Mouse (Mus musculus): ENCODE results near the gene Dazap2. TPM values are rescaled to one million over a fixed set of nuclear protein-coding genes. Genes with fewer than 3 reads are reported as not detected.

Dazap2 gene
- polyA plus RNA-seq, 1 experiment from 2014 or later = 254 TPM

DNA sequence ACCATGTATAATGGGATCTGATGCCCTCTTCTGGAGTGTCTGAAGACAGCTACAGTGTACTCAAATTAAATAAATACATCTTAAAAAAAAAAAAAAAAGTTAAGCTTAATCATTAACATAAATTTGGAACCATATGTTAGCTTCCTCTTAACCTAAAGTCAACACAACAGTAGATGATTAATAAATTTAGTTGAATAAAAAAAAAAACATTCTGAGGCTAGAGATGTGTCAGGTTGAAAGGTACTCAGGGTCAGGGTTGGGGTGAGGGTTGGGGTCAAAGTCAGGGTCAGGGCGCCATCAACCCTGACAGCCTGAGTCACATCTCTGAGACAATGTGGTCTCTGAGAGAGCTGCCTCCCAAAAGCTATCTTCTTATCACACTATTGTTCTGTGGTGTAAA lies 39.1 kb downstream of the Dazap2 start:
- Histone ChIP-seq H3K27ac (replicated peaks in 1 of 2; ENCODE audit: control insufficient read depth in 1 of 2, insufficient read depth in 1 of 2, low read depth in 2 of 2, low read length in 2 of 2) (no peak overlapping the region), H3K4me2 (ENCODE audit: low read length) (no peak overlapping the region), H3K4me1 (ENCODE audit: control insufficient read depth in 2 of 2, insufficient read depth in 2 of 2, low read length in 2 of 2) (no peaks in the 10 kb centered on the region; a peak in 2 of 4 replicates), H3K4me3 (ENCODE audit: control insufficient read depth in 1 of 2, insufficient read depth in 1 of 2, low read depth in 1 of 2, low read length in 2 of 2) (no peak overlapping the region), H3K9ac (ENCODE audit: low read length) (no peak overlapping the region), H3K36me3 (ENCODE audit: control insufficient read depth, insufficient read depth, low read length) (no peaks in the 10 kb centered on the region), H3K27me3 (ENCODE audit: control insufficient read depth, insufficient read depth, low read length) (no peaks in the 10 kb centered on the region), H3K9me3 (ENCODE audit: control insufficient read depth, low read length) (no peaks in the 10 kb centered on the region)
- ATAC-seq (ENCODE audit: insufficient number of reproducible peaks, insufficient read depth, low FRiP score, low read depth) = no peak
- 80% methylated on average over 1 of the region's 1 CpGs for WGBS

DNA sequence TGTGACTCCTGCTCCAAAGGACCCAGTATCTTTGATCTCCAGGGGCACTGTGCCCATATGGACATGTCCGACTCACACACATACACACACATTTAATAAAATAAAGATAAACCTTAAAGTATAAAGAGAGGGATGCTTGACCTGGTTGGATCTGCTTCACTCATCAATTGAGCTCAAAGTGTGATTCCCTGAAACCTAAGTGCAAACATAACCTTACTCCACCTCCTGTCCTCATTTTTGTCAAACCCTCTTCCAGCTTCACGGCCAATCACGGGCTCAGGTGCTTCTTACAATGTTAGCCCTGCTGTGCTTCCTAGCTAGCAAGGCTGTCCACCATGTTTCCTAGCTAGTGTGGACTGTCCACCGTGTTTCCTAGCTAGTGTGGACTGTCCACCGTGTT lies 40.1 kb downstream of the Dazap2 start:
- Histone ChIP-seq H3K9me3 (ENCODE audit: control insufficient read depth, low read length) (no peaks in the 10 kb centered on the region), H3K4me1 (ENCODE audit: control insufficient read depth in 2 of 2, insufficient read depth in 2 of 2, low read length in 2 of 2) (no peaks in the 10 kb centered on the region), H3K4me2 (ENCODE audit: low read length) (no peak overlapping the region), H3K27ac (replicated peaks in 1 of 2; ENCODE audit: control insufficient read depth in 1 of 2, insufficient read depth in 1 of 2, low read depth in 2 of 2, low read length in 2 of 2) (no peak overlapping the region), H3K27me3 (ENCODE audit: control insufficient read depth, insufficient read depth, low read length) (no peaks in the 10 kb centered on the region), H3K36me3 (ENCODE audit: control insufficient read depth, insufficient read depth, low read length) (no peaks in the 10 kb centered on the region), H3K9ac (ENCODE audit: low read length) (no peak overlapping the region), H3K4me3 (ENCODE audit: control insufficient read depth in 1 of 2, insufficient read depth in 1 of 2, low read depth in 1 of 2, low read length in 2 of 2) (no peak overlapping the region)
- ATAC-seq (ENCODE audit: insufficient number of reproducible peaks, insufficient read depth, low FRiP score, low read depth) = no peak
- 74% methylated on average over 5 of the region's 5 CpGs for WGBS

DNA sequence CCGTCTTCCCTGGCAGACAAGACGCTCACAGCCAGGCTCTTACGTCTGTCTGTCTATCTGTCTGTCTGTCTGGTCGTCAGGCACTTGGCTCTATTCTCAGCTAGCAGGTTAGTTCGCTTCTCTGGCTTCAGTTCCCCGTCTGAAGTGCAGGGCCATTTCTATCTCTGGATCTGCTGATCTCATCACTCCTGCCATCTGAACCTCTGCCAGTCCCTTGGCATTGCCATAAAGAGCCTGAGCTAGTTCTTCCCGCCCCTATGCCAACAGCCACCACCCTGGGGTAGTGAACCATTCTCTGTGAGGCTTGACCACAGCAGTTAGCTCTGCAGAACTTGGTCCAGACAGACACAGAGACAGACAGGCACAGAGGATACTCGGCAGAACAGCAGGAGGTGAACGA lies 45.2 kb downstream of the Dazap2 start:
- no peaks in the 10 kb centered on the region for H3K36me3 ChIP-seq (ENCODE audit: control insufficient read depth, insufficient read depth, low read length)
- ATAC-seq (ENCODE audit: insufficient number of reproducible peaks, insufficient read depth, low FRiP score, low read depth) = no peak
- no peaks in the 10 kb centered on the region for H3K27me3 ChIP-seq (ENCODE audit: control insufficient read depth, insufficient read depth, low read length)
- H3K4me2 ChIP-seq (ENCODE audit: low read length) = no peak overlapping the region
- no peak overlapping the region for H3K9ac ChIP-seq (ENCODE audit: low read length)
- 75% methylated on average over 9 of the region's 9 CpGs for WGBS
- H3K27ac ChIP-seq (replicated peaks in 1 of 2; ENCODE audit: control insufficient read depth in 1 of 2, insufficient read depth in 1 of 2, low read depth in 2 of 2, low read length in 2 of 2) = no peak overlapping the region
- no peaks in the 10 kb centered on the region for H3K9me3 ChIP-seq (ENCODE audit: control insufficient read depth, low read length)
- H3K4me1 ChIP-seq (ENCODE audit: control insufficient read depth in 2 of 2, insufficient read depth in 2 of 2, low read length in 2 of 2) = no peaks in the 10 kb centered on the region
- H3K4me3 ChIP-seq (ENCODE audit: control insufficient read depth in 1 of 2, insufficient read depth in 1 of 2, low read depth in 1 of 2, low read length in 2 of 2) = no peak overlapping the region

DNA sequence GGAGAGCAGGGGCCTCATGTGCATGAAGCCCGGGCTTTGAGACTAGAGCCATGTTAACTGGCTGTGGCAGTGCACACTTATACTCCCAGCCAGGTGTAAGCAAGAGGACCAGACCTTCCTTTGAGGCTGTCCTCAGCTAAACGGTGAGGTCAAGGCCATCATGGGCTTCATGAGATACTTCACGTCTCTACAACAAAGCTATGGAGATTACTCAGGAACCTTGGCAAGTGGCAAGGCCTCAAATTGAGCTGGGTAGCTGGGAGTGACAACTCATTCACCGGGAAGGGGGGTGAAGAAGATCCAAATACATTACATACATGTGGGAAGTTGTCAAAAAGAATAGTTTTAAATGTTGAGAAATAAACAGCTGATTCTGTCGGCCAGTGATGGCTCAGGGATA lies 45.7 kb downstream of the Dazap2 start:
- Histone ChIP-seq H3K4me1 (ENCODE audit: control insufficient read depth in 2 of 2, insufficient read depth in 2 of 2, low read length in 2 of 2) (0 out of 4 replicates have a peak, but pooled peaks cover 0 to under 1% of the 10 kb centered on the region in 2 experiments), H3K9ac (ENCODE audit: low read length) (no peak overlapping the region), H3K4me2 (ENCODE audit: low read length) (no peak overlapping the region), H3K27me3 (ENCODE audit: control insufficient read depth, insufficient read depth, low read length) (no peaks in the 10 kb centered on the region), H3K4me3 (ENCODE audit: control insufficient read depth in 1 of 2, insufficient read depth in 1 of 2, low read depth in 1 of 2, low read length in 2 of 2) (no peak overlapping the region), H3K36me3 (ENCODE audit: control insufficient read depth, insufficient read depth, low read length) (no peaks in the 10 kb centered on the region), H3K27ac (replicated peaks in 1 of 2; ENCODE audit: control insufficient read depth in 1 of 2, insufficient read depth in 1 of 2, low read depth in 2 of 2, low read length in 2 of 2) (no peak overlapping the region), H3K9me3 (ENCODE audit: control insufficient read depth, low read length) (no peaks in the 10 kb centered on the region)
- 87% methylated on average over 5 of the region's 5 CpGs for WGBS
- no peak for ATAC-seq (ENCODE audit: insufficient number of reproducible peaks, insufficient read depth, low FRiP score, low read depth)

DNA sequence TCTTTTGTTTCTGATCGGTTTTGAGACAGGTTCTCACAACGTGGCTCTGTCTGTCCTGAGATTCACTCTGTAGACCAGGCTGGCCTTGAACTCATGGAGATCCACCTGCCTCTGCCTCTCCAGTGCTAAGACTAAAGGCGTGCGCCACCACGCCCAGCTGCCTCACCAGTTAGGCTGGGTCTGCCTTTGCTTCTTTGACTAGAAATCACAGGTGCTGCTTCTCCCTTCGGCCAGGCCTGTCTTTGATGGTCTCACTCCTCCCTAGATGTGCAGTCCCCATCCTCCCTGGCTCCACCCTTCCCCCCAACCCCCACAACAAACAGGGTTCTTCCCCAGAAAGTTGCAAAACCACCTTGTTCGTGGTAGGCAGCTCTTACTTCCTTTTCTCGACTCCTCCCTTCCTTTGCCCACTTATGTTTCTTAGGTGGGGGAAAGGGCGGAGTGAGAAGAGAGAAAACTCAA lies 49.7 kb downstream of the Dazap2 start:
- no peaks in the 10 kb centered on the region for H3K27me3 ChIP-seq (ENCODE audit: control insufficient read depth, insufficient read depth, low read length)
- H3K4me3 ChIP-seq (ENCODE audit: control insufficient read depth in 1 of 2, insufficient read depth in 1 of 2, low read depth in 1 of 2, low read length in 2 of 2) = no peak overlapping the region
- H3K9me3 ChIP-seq (ENCODE audit: control insufficient read depth, low read length) = no peaks in the 10 kb centered on the region
- H3K9ac ChIP-seq (ENCODE audit: low read length) = no peak overlapping the region
- H3K36me3 ChIP-seq (ENCODE audit: control insufficient read depth, insufficient read depth, low read length) = no peaks in the 10 kb centered on the region
- H3K27ac ChIP-seq (replicated peaks in 1 of 2; ENCODE audit: control insufficient read depth in 1 of 2, insufficient read depth in 1 of 2, low read depth in 2 of 2, low read length in 2 of 2) = no peak overlapping the region
- ATAC-seq (ENCODE audit: insufficient number of reproducible peaks, insufficient read depth, low FRiP score, low read depth) = no peak
- WGBS = 78% methylated on average over 9 of the region's 9 CpGs
- peaks cover 9 to 19% of the 10 kb centered on the region in 2 experiments for H3K4me1 ChIP-seq (ENCODE audit: control insufficient read depth in 2 of 2, insufficient read depth in 2 of 2, low read length in 2 of 2)
- no peak overlapping the region for H3K4me2 ChIP-seq (ENCODE audit: low read length)

DNA sequence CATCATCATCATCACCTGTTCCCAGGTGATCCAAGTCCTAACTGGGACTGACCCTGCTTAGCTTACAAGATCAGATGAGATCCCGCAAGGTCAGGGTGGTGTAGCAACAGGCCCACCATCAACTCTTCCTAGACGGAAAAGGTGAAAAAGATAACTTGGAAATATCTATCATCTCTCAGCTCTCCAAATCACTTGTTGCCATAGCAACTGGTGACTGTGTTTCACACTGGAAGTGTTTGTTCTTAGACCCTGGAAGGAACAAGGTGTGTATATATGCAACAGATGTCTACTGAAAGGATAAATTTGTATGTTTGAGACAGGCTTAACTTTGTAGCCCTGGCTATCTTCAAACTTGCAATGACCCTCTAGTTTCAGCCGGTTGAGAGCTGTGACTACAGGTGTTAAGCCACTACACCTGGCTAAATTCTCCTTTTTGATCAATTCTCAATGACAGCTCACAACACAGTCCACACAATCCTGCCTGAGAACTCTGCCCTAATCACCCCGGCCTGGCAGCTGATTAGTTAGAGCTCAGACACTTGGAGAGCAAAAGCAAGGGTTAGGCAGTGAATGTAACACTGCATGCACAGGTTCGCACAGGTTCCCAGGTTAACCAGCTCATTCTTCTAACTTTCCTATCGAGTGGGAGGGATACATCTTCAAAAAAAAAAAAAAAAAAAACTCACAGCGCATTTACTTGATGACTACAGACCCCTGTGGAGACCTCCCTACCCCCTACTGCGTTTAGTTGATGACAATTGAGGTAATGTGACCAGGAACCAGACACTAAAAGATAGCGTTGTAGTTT lies 50.5 kb downstream of the Dazap2 start:
- whole genome bisulfite sequencing = 29% methylated on average over 9 of the region's 9 CpGs
- Histone ChIP-seq H3K27ac (replicated peaks in 1 of 2; ENCODE audit: control insufficient read depth in 1 of 2, insufficient read depth in 1 of 2, low read depth in 2 of 2, low read length in 2 of 2) (peak overlapping the region in 1 of 2 experiments; percentile 75; a peak in 2 of 4 replicates), H3K27me3 (ENCODE audit: control insufficient read depth, insufficient read depth, low read length) (no peaks in the 10 kb centered on the region), H3K36me3 (ENCODE audit: control insufficient read depth, insufficient read depth, low read length) (no peaks in the 10 kb centered on the region), H3K9ac (ENCODE audit: low read length) (no peak overlapping the region), H3K4me2 (ENCODE audit: low read length) (peak overlapping the region; percentile 41), H3K9me3 (ENCODE audit: control insufficient read depth, low read length) (no peaks in the 10 kb centered on the region), H3K4me1 (ENCODE audit: control insufficient read depth in 2 of 2, insufficient read depth in 2 of 2, low read length in 2 of 2) (peaks cover 9 to 19% of the 10 kb centered on the region in 2 experiments), H3K4me3 (ENCODE audit: control insufficient read depth in 1 of 2, insufficient read depth in 1 of 2, low read depth in 1 of 2, low read length in 2 of 2) (no peak overlapping the region)
- ATAC-seq (ENCODE audit: insufficient number of reproducible peaks, insufficient read depth, low FRiP score, low read depth) = no peak

DNA sequence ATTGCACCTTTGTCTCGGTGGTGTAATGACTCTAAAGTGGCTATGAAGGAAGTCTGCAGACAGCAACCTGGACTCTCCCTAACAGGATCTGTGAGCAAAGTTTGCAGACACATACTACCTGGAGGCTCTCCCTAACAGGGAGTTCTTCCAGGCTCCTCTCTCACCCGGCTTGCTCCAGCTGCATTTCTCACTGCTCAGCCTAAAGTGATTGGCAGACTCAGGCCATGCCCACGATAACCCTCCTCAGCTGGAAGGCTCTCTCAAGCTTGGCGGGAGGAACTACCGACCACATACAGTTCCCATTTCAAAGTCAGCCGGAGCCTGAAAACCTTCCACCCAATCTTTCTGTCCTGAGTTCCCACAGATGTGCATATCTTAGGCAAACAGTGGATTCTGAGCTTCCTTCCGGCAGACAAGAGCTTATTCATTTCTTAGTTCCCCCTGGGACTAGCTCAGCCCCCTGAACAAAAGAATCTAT lies 51.1 kb downstream of the Dazap2 start:
- Histone ChIP-seq H3K9me3 (ENCODE audit: control insufficient read depth, low read length) (no peaks in the 10 kb centered on the region), H3K27me3 (ENCODE audit: control insufficient read depth, insufficient read depth, low read length) (no peaks in the 10 kb centered on the region), H3K27ac (replicated peaks in 1 of 2; ENCODE audit: control insufficient read depth in 1 of 2, insufficient read depth in 1 of 2, low read depth in 2 of 2, low read length in 2 of 2) (peak overlapping the region in 1 of 2 experiments; percentile 75; a peak in 2 of 4 replicates), H3K4me3 (ENCODE audit: control insufficient read depth in 1 of 2, insufficient read depth in 1 of 2, low read depth in 1 of 2, low read length in 2 of 2) (no peak overlapping the region), H3K4me2 (ENCODE audit: low read length) (peak overlapping the region; percentile 41), H3K36me3 (ENCODE audit: control insufficient read depth, insufficient read depth, low read length) (no peaks in the 10 kb centered on the region), H3K9ac (ENCODE audit: low read length) (peak overlapping the region; percentile 2; the same call in 1 of the 2 replicates), H3K4me1 (ENCODE audit: control insufficient read depth in 2 of 2, insufficient read depth in 2 of 2, low read length in 2 of 2) (peaks cover 9 to 19% of the 10 kb centered on the region in 2 experiments)
- WGBS = 5% methylated on average over 7 of the region's 7 CpGs
- ATAC-seq (ENCODE audit: insufficient number of reproducible peaks, insufficient read depth, low FRiP score, low read depth) = 0 out of 2 replicates have a peak, but pooled peaks have one; percentile 42

All from heart, embryonic 14.5 days (tissue).